Mouse (Mus musculus) splenic B cell, adult 2 months (primary cell): ENCODE results near the gene Krt77.

Experiments
- DNase-seq: peaks from one replicate; pipeline ENCODE4 v3.0.0-alpha.2; 2011; ENCODE audit warnings: low read depth, low spot score
- H3K27me3 ChIP-seq: 2 replicates; pipeline ENCODE4 v1.6.1; 2012; ENCODE audit warnings: mild to moderate bottlenecking, low read length, moderate library complexity, mixed read lengths; ENCODE audit not compliant: control insufficient read depth, poor library complexity, insufficient read depth, severe bottlenecking
- H3K36me3 ChIP-seq: 2 replicates; pipeline ENCODE4 v1.6.1; 2012; ENCODE audit warnings: mild to moderate bottlenecking, low read length, moderate library complexity, mixed read lengths; ENCODE audit not compliant: control insufficient read depth, poor library complexity, insufficient read depth, severe bottlenecking

The Krt77 gene

GRCm38 (mm10) chr15:101869431-101869830 lies at the start of gene Krt77:
Krt77 (minus strand) TSS chr15:101869705.
- no peak for DNase-seq
- no peaks in the 10 kb centered on the region for H3K36me3 ChIP-seq
- no peaks in the 10 kb centered on the region for H3K27me3 ChIP-seq

GRCm38 (mm10) chr15:101916072-101916471 lies 46.6 kb upstream of the Krt77 start:
- no peak for DNase-seq
- Histone ChIP-seq H3K36me3 (no peaks in the 10 kb centered on the region), H3K27me3 (no peaks in the 10 kb centered on the region)

- H3K27me3 ChIP-seq: no peaks in the 10 kb centered on the region
- no peak for DNase-seq
These were observed 35.3 kb upstream of the Krt77 start for GRCm38 (mm10) chr15:101904849-101905248.

GRCm38 (mm10) chr15:101902171-101903149 lies 33.0 kb upstream of the Krt77 start:
- Histone ChIP-seq H3K27me3 (no peaks in the 10 kb centered on the region), H3K36me3 (no peaks in the 10 kb centered on the region)
- DNase-seq: no peak

More at GRCm38 (mm10) chr15:101904849-101905248, 35.3 kb upstream of the Krt77 start:
- H3K36me3 ChIP-seq: no peaks in the 10 kb centered on the region

GRCm38 (mm10) chr15:101895216-101895615 lies 25.7 kb upstream of the Krt77 start:
- no peaks in the 10 kb centered on the region for H3K27me3 ChIP-seq
- no peaks in the 10 kb centered on the region for H3K36me3 ChIP-seq
- no peak for DNase-seq

- DNase-seq: no peak
- Histone ChIP-seq H3K27me3 (no peaks in the 10 kb centered on the region), H3K36me3 (no peaks in the 10 kb centered on the region)
These were observed 23.3 kb upstream of the Krt77 start, which contains the start of gene Krt76 for GRCm38 (mm10) chr15:101892820-101893219. Krt76 (minus strand) TSS chr15:101892920.

GRCm38 (mm10) chr15:101879776-101880175 lies 10.3 kb upstream of the Krt77 start:
- Histone ChIP-seq H3K27me3 (no peaks in the 10 kb centered on the region; the same call in 1 of the 2 replicates), H3K36me3 (no peaks in the 10 kb centered on the region)
- no peak for DNase-seq

GRCm38 (mm10) chr15:101878041-101878440 lies 8.5 kb upstream of the Krt77 start:
- no peak for DNase-seq
- no peaks in the 10 kb centered on the region; the same call in 1 of the 2 replicates for H3K27me3 ChIP-seq
- H3K36me3 ChIP-seq: no peaks in the 10 kb centered on the region

GRCm38 (mm10) chr15:101874383-101874782 lies 4.9 kb upstream of the Krt77 start:
- Histone ChIP-seq H3K36me3 (no peaks in the 10 kb centered on the region), H3K27me3 (no peaks in the 10 kb centered on the region; the same call in 1 of the 2 replicates)
- no peak for DNase-seq

GRCm38 (mm10) chr15:101873231-101873630 lies 3.7 kb upstream of the Krt77 start:
- Histone ChIP-seq H3K27me3 (no peaks in the 10 kb centered on the region), H3K36me3 (no peaks in the 10 kb centered on the region)
- DNase-seq: no peak

GRCm38 (mm10) chr15:101866754-101867153 lies 2.8 kb downstream of the Krt77 start:
- Histone ChIP-seq H3K36me3 (no peaks in the 10 kb centered on the region), H3K27me3 (no peaks in the 10 kb centered on the region)
- no peak for DNase-seq

- no peak for DNase-seq
- Histone ChIP-seq H3K27me3 (no peaks in the 10 kb centered on the region), H3K36me3 (no peaks in the 10 kb centered on the region)
These were observed 8.9 kb downstream of the Krt77 start for GRCm38 (mm10) chr15:101860421-101861130.

GRCm38 (mm10) chr15:101859735-101860170 lies 9.8 kb downstream of the Krt77 start:
- Histone ChIP-seq H3K36me3 (no peaks in the 10 kb centered on the region), H3K27me3 (no peaks in the 10 kb centered on the region)
- no peak for DNase-seq

- no peak for DNase-seq
- no peaks in the 10 kb centered on the region for H3K36me3 ChIP-seq
- no peaks in the 10 kb centered on the region for H3K27me3 ChIP-seq
These were observed 10.7 kb downstream of the Krt77 start for GRCm38 (mm10) chr15:101858673-101859425.
